In genomic region chr11:77463786-77464185, GRCm38 (mm10) we compare ENCODE assay signal across 24 mouse cellular contexts. TPM values are rescaled to one million over a fixed set of nuclear protein-coding genes. Genes with fewer than 3 reads are reported as not detected.
DNase-seq lines count a peak whose midpoint lies in the region; ATAC-seq and TF ChIP-seq lines count a peak whose summit lies in the region.
"Had no signal": no experiment of that assay in that cellular context is flagged by ENCODE, and none has a peak within 500 bp of the region (broad histone marks: within the 10 kb centered on the region; RNA-seq: fewer than 3 reads in every experiment).

No protein-coding gene starts in this region.

- ATAC-seq in heart, embryonic 11.5 days (replicated peaks; ENCODE audit: insufficient number of reproducible peaks, low FRiP score, low TSS enrichment), result no peak
- ATAC-seq in heart, embryonic 13.5 days (ENCODE audit: extremely low read depth, insufficient number of reproducible peaks, low FRiP score, low TSS enrichment), result no peak
- no peak for ATAC-seq in heart, postnatal 0 days (ENCODE audit: insufficient read depth, low read depth)
- no peak for ATAC-seq in midbrain, embryonic 11.5 days (ENCODE audit: low FRiP score)
- ATAC-seq: CD4-positive, CD25-positive, alpha-beta regulatory T cell, adult 4 months; forebrain, embryonic 16.5 days; hindbrain, postnatal 0 days had no signal

- H3K36me3 ChIP-seq in heart, embryonic 11.5 days (ENCODE audit: control insufficient read depth, insufficient read depth, low read length), result no peaks in the 10 kb centered on the region
- peaks cover 13% of the 10 kb centered on the region; the same call in 1 of the 2 replicates for H3K36me3 ChIP-seq in heart, embryonic 13.5 days
- no peaks in the 10 kb centered on the region for H3K36me3 ChIP-seq in heart, postnatal 0 days (replicated peaks; ENCODE audit: control insufficient read depth, insufficient read depth, low read length)
- no peaks in the 10 kb centered on the region for H3K36me3 ChIP-seq in midbrain, embryonic 11.5 days (ENCODE audit: control insufficient read depth, insufficient read depth, low read length)
- H3K36me3 ChIP-seq: embryonic facial prominence, embryonic 12.5 days; forebrain, embryonic 12.5 days; G1E had no signal

- H3K4me3 ChIP-seq in gastrocnemius, adult 2 months, result peak overlapping the region; percentile 89
- no peak overlapping the region for H3K4me3 ChIP-seq in heart, embryonic 11.5 days (ENCODE audit: low read depth, low read length)
- H3K4me3 ChIP-seq in heart, embryonic 13.5 days, result peak overlapping the region; percentile 67; the same call in 1 of the 2 replicates
- no peak overlapping the region for H3K4me3 ChIP-seq in heart, postnatal 0 days (ENCODE audit: low read depth, low read length)
- H3K4me3 ChIP-seq in midbrain, embryonic 11.5 days (ENCODE audit: low read depth, low read length), result no peak overlapping the region
- H3K4me3 ChIP-seq: embryonic facial prominence, embryonic 12.5 days; hindbrain, embryonic 13.5 days had no signal

- TF ChIP-seq EP300 in heart, postnatal 0 days (IDR thresholded peaks at IDR 0.05; ENCODE audit: low read depth), result no peak

- no peak for TF ChIP-seq CTCF in gastrocnemius, adult 2 months (IDR thresholded peaks at IDR 0.05)
- TF ChIP-seq CTCF in heart, postnatal 0 days (IDR thresholded peaks at IDR 0.05; ENCODE audit: low read depth), result no peak

- WGBS in heart, embryonic 11.5 days (ENCODE audit: insufficient replicate concordance), result 60% methylated on average over 10 of the region's 10 CpGs
- WGBS in heart, embryonic 13.5 days, result 60% methylated on average over 10 of the region's 10 CpGs
- 44% methylated on average over 10 of the region's 10 CpGs for WGBS in heart, postnatal 0 days
- WGBS in midbrain, embryonic 11.5 days, result 71% methylated on average over 10 of the region's 10 CpGs

- peaks cover 34% of the 10 kb centered on the region for H3K27me3 ChIP-seq in heart, embryonic 11.5 days (ENCODE audit: control insufficient read depth, insufficient read depth, low read length)
- H3K27me3 ChIP-seq in heart, embryonic 13.5 days (replicated peaks), result peaks cover 48% of the 10 kb centered on the region
- H3K27me3 ChIP-seq in heart, postnatal 0 days (ENCODE audit: control insufficient read depth, insufficient read depth, low read length), result no peaks in the 10 kb centered on the region
- peaks cover 61% of the 10 kb centered on the region for H3K27me3 ChIP-seq in midbrain, embryonic 11.5 days (ENCODE audit: control insufficient read depth, insufficient read depth, low read length)

- peak overlapping the region; percentile 89; the same call in 1 of the 2 replicates for H3K4me2 ChIP-seq in heart, embryonic 11.5 days
- peak overlapping the region; percentile 88 for H3K4me2 ChIP-seq in heart, embryonic 13.5 days
- peak overlapping the region; percentile 82 for H3K4me2 ChIP-seq in heart, postnatal 0 days (ENCODE audit: low read depth, low read length)
- H3K4me2 ChIP-seq in midbrain, embryonic 11.5 days, result no peak overlapping the region
- H3K4me2 ChIP-seq: embryonic facial prominence, embryonic 12.5 days; forebrain, embryonic 12.5 days; hindbrain, embryonic 13.5 days had no signal

- no peaks in the 10 kb centered on the region for H3K9me3 ChIP-seq in heart, embryonic 11.5 days (replicated peaks; ENCODE audit: control insufficient read depth, low read length)
- no peaks in the 10 kb centered on the region for H3K9me3 ChIP-seq in heart, embryonic 13.5 days
- H3K9me3 ChIP-seq in heart, postnatal 0 days (replicated peaks; ENCODE audit: control insufficient read depth, low read length), result no peaks in the 10 kb centered on the region
- H3K9me3 ChIP-seq in midbrain, embryonic 11.5 days (ENCODE audit: control insufficient read depth, low read length), result no peaks in the 10 kb centered on the region
- H3K9me3 ChIP-seq: embryonic facial prominence, embryonic 12.5 days; forebrain, embryonic 12.5 days; G1E; hindbrain, embryonic 13.5 days had no signal

- H3K27ac ChIP-seq in gastrocnemius, adult 2 months, result peak overlapping the region; percentile 98
- 0 out of 2 replicates have a peak overlapping the region, but pooled peaks have one; percentile 38 for H3K27ac ChIP-seq in heart, embryonic 11.5 days (ENCODE audit: low read depth, low read length)
- H3K27ac ChIP-seq in heart, embryonic 13.5 days (replicated peaks), result peak overlapping the region; percentile 95
- H3K27ac ChIP-seq in heart, postnatal 0 days (ENCODE audit: low read depth), result peak overlapping the region; percentile 98
- no peak overlapping the region for H3K27ac ChIP-seq in midbrain, embryonic 11.5 days (ENCODE audit: low read depth, low read length)
- H3K27ac ChIP-seq: embryonic facial prominence, embryonic 12.5 days; forebrain, embryonic 12.5 days; hindbrain, embryonic 13.5 days; hindbrain, postnatal 0 days had no signal

- DNase-seq in gastrocnemius, adult 2 months, result no peak
- no peak for DNase-seq in gastrocnemius, postnatal 25 days
- no peak for DNase-seq in heart, adult 8-10 months (ENCODE audit: low spot score)
- no peak for DNase-seq in heart, postnatal 0 days (ENCODE audit: low spot score)
- DNase-seq in kidney, postnatal 36 days, result no peak
- DNase-seq in midbrain, embryonic 11.5 days (ENCODE audit: low spot score, missing footprints), result no peak
- DNase-seq: adrenal gland, postnatal 10 days; B cell, adult 2 months; cerebellum, adult 11-12 months; cerebellum, adult 9-10 months; cerebellum, postnatal 25 days; gastrocnemius, postnatal 14 days; kidney, adult 11 months had no signal

- no peak overlapping the region for H3K9ac ChIP-seq in heart, embryonic 11.5 days (ENCODE audit: low read depth, low read length)
- peak overlapping the region; percentile 89 for H3K9ac ChIP-seq in heart, embryonic 13.5 days
- no peak overlapping the region for H3K9ac ChIP-seq in heart, postnatal 0 days (replicated peaks; ENCODE audit: low read depth, low read length)
- no peak overlapping the region for H3K9ac ChIP-seq in midbrain, embryonic 11.5 days (ENCODE audit: low read length)
- H3K9ac ChIP-seq: embryonic facial prominence, embryonic 12.5 days; forebrain, embryonic 12.5 days; hindbrain, embryonic 13.5 days had no signal

- H3K4me1 ChIP-seq in heart, embryonic 11.5 days (ENCODE audit: control insufficient read depth, insufficient read depth, low read length), result peaks cover 35% of the 10 kb centered on the region
- peaks cover 66% of the 10 kb centered on the region for H3K4me1 ChIP-seq in heart, embryonic 13.5 days
- peaks cover 22% of the 10 kb centered on the region for H3K4me1 ChIP-seq in heart, postnatal 0 days (ENCODE audit: control insufficient read depth, insufficient read depth)
- peaks cover 11% of the 10 kb centered on the region for H3K4me1 ChIP-seq in midbrain, embryonic 11.5 days (ENCODE audit: control insufficient read depth, insufficient read depth, low read length)

- intact Hi-C loops in gastrocnemius, adult 2 months (cut with DNase I), result loop anchor here (10.0 kb wide), 1 partner anchor 369 kb away; no protein-coding TSS in a partner anchor

RNA-seq across cellular contexts. Expression of gene Coro6, which starts 1.6 kb away (rescaled TPM):
- 100 to 1,000 TPM; 165 to 257 TPM for total RNA-seq in gastrocnemius, adult 2 months (2021)
- 100 to 1,000 TPM; 146 to 148 TPM for total RNA-seq in gastrocnemius, postnatal 25 days (2021)
- polyA plus RNA-seq in heart, embryonic 11.5 days (2014; fragmentation: Nextera tagmentation; extraction: Ambion mirVana), result 35.3 and 38.9 TPM in 2 replicates
- 100 to 1,000 TPM; 221 to 251 (median 232) TPM for total RNA-seq in heart, adult 8-10 months (2022)
- polyA plus RNA-seq in heart, embryonic 13.5 days (2015; fragmentation: Nextera tagmentation; extraction: Ambion mirVana), result 28.8 and 30.1 TPM in 2 replicates
- total RNA-seq in heart, postnatal 0 days (2014; rRNA removed; ENCODE audit: low replicate concordance), result 45.8 and 46.2 TPM in 2 replicates
- polyA plus RNA-seq in heart, postnatal 0 days (2015; fragmentation: Nextera tagmentation; extraction: Ambion mirVana), result 30.1 and 31.1 TPM in 2 replicates
- polyA plus RNA-seq in midbrain, embryonic 11.5 days (2014; fragmentation: Nextera tagmentation; extraction: Ambion mirVana), result 0.06 TPM in 1 of 2 replicates, not detected in the other
- total RNA-seq: granulocyte monocyte progenitor cell, adult 5-6 weeks; hematopoietic stem cell, adult 5-6 weeks had no signal
- polyA plus RNA-seq: CD4-positive, CD25-positive, alpha-beta regulatory T cell, adult 4 months; forebrain, embryonic 16.5 days; G1E had no signal

RNA-seq across cellular contexts. Expression of gene Ankrd13b, which starts 25.7 kb away (rescaled TPM):
- total RNA-seq in gastrocnemius, adult 2 months (2021), result 10 to 100 TPM in 1 of 2 experiments, 1 to 10 TPM in 1; 9.5 to 10.8 TPM
- total RNA-seq in gastrocnemius, postnatal 25 days (2021), result 1 to 10 TPM; 7.4 to 7.8 TPM
- polyA plus RNA-seq in heart, embryonic 11.5 days (2014; fragmentation: Nextera tagmentation; extraction: Ambion mirVana), result 3.0 and 3.4 TPM in 2 replicates
- total RNA-seq in heart, adult 8-10 months (2022), result 10 to 100 TPM in 2 of 4 experiments, 1 to 10 TPM in 2; 7.5 to 11.6 (median 9.9) TPM
- polyA plus RNA-seq in heart, embryonic 13.5 days (2015; fragmentation: Nextera tagmentation; extraction: Ambion mirVana), result 2.6 and 3.3 TPM in 2 replicates
- total RNA-seq in heart, postnatal 0 days (2014; rRNA removed; ENCODE audit: low replicate concordance), result 6.4 and 9.9 TPM in 2 replicates
- polyA plus RNA-seq in heart, postnatal 0 days (2015; fragmentation: Nextera tagmentation; extraction: Ambion mirVana), result 2.6 and 2.7 TPM in 2 replicates
- polyA plus RNA-seq in midbrain, embryonic 11.5 days (2014; fragmentation: Nextera tagmentation; extraction: Ambion mirVana), result 9.5 and 13.5 TPM in 2 replicates

RNA-seq across cellular contexts. Expression of gene Git1, which starts 29.6 kb away (rescaled TPM):
- 10 to 100 TPM; 25.9 to 33.3 TPM for total RNA-seq in gastrocnemius, adult 2 months (2021)
- 10 to 100 TPM; 24.1 to 24.6 TPM for total RNA-seq in gastrocnemius, postnatal 25 days (2021)
- 13.3 and 15.1 TPM in 2 replicates for polyA plus RNA-seq in heart, embryonic 11.5 days (2014; fragmentation: Nextera tagmentation; extraction: Ambion mirVana)
- total RNA-seq in heart, adult 8-10 months (2022), result 10 to 100 TPM; 53.5 to 63.3 (median 57.1) TPM
- 7.8 and 7.9 TPM in 2 replicates for polyA plus RNA-seq in heart, embryonic 13.5 days (2015; fragmentation: Nextera tagmentation; extraction: Ambion mirVana)
- total RNA-seq in heart, postnatal 0 days (2014; rRNA removed; ENCODE audit: low replicate concordance), result 57.7 and 63.4 TPM in 2 replicates
- 5.5 and 6.2 TPM in 2 replicates for polyA plus RNA-seq in heart, postnatal 0 days (2015; fragmentation: Nextera tagmentation; extraction: Ambion mirVana)
- 11.3 and 13.8 TPM in 2 replicates for polyA plus RNA-seq in midbrain, embryonic 11.5 days (2014; fragmentation: Nextera tagmentation; extraction: Ambion mirVana)

RNA-seq across cellular contexts. Expression of gene Abhd15, which starts 51.1 kb away (rescaled TPM):
- total RNA-seq in gastrocnemius, adult 2 months (2021), result under 1 TPM; 0.18 to 0.50 TPM
- total RNA-seq in gastrocnemius, postnatal 25 days (2021), result 1 to 10 TPM in 1 of 2 experiments, under 1 TPM in 1; 0.26 to 2.1 TPM
- 0.82 and 1.5 TPM in 2 replicates for polyA plus RNA-seq in heart, embryonic 11.5 days (2014; fragmentation: Nextera tagmentation; extraction: Ambion mirVana)
- total RNA-seq in heart, adult 8-10 months (2022), result 1 to 10 TPM; 1.7 to 3.2 (median 2.2) TPM
- 1.1 and 1.6 TPM in 2 replicates for polyA plus RNA-seq in heart, embryonic 13.5 days (2015; fragmentation: Nextera tagmentation; extraction: Ambion mirVana)
- 2.1 and 4.4 TPM in 2 replicates for total RNA-seq in heart, postnatal 0 days (2014; rRNA removed; ENCODE audit: low replicate concordance)
- 0.86 and 1.2 TPM in 2 replicates for polyA plus RNA-seq in heart, postnatal 0 days (2015; fragmentation: Nextera tagmentation; extraction: Ambion mirVana)
- 1.9 and 2.1 TPM in 2 replicates for polyA plus RNA-seq in midbrain, embryonic 11.5 days (2014; fragmentation: Nextera tagmentation; extraction: Ambion mirVana)

RNA-seq across cellular contexts. Expression of gene Trp53i13, which starts 52.0 kb away (rescaled TPM):
- total RNA-seq in gastrocnemius, adult 2 months (2021), result 1 to 10 TPM; 2.3 to 5.0 TPM
- 1 to 10 TPM; 3.6 to 3.7 TPM for total RNA-seq in gastrocnemius, postnatal 25 days (2021)
- 23.0 and 24.8 TPM in 2 replicates for polyA plus RNA-seq in heart, embryonic 11.5 days (2014; fragmentation: Nextera tagmentation; extraction: Ambion mirVana)
- total RNA-seq in heart, adult 8-10 months (2022), result 10 to 100 TPM; 10.5 to 12.4 (median 11.4) TPM
- polyA plus RNA-seq in heart, embryonic 13.5 days (2015; fragmentation: Nextera tagmentation; extraction: Ambion mirVana), result 23.5 and 27.7 TPM in 2 replicates
- 13.3 and 14.5 TPM in 2 replicates for total RNA-seq in heart, postnatal 0 days (2014; rRNA removed; ENCODE audit: low replicate concordance)
- polyA plus RNA-seq in heart, postnatal 0 days (2015; fragmentation: Nextera tagmentation; extraction: Ambion mirVana), result 22.5 and 23.8 TPM in 2 replicates
- polyA plus RNA-seq in midbrain, embryonic 11.5 days (2014; fragmentation: Nextera tagmentation; extraction: Ambion mirVana), result 25.5 and 27.3 TPM in 2 replicates

Comparison
In these comparisons a context has a peak if more than half of its experiments do, and no peak if none do; other contexts are left out.
1. H3K4me3 ChIP-seq: peak in gastrocnemius, adult 2 months (single experiment) and heart, embryonic 13.5 days (single experiment); none in heart, embryonic 11.5 days (single experiment), heart, postnatal 0 days (single experiment) and midbrain, embryonic 11.5 days (single experiment).